Mouse (Mus musculus) ES-E14 (cell line): ENCODE measurements at regions not wholly inside any gene's neighbourhood (a gene's known extent, or its start where the extent isn't known, plus 50 kb on each side); places are given as distances from the start of the nearest gene placed in this dataset.

Source experiments
- HCFC1 ChIP-seq: IDR thresholded peaks from 2 replicates; pipeline ENCODE4 v1.6.1; 2012; ENCODE audit warnings: low read length, inconsistent platforms, borderline replicate concordance; ENCODE audit not compliant: insufficient read depth
- MAFK ChIP-seq: IDR thresholded peaks from 2 replicates; pipeline ENCODE4 v1.6.1; 2014; ENCODE audit warnings: mild to moderate bottlenecking, low read depth, low read length, inconsistent platforms; ENCODE audit not compliant: insufficient read depth
- ZC3H11A ChIP-seq: IDR thresholded peaks from 2 replicates; pipeline ENCODE4 v1.6.1; 2012; ENCODE audit warnings: low read depth, mild to moderate bottlenecking, inconsistent platforms, low read length, borderline replicate concordance

DNA sequence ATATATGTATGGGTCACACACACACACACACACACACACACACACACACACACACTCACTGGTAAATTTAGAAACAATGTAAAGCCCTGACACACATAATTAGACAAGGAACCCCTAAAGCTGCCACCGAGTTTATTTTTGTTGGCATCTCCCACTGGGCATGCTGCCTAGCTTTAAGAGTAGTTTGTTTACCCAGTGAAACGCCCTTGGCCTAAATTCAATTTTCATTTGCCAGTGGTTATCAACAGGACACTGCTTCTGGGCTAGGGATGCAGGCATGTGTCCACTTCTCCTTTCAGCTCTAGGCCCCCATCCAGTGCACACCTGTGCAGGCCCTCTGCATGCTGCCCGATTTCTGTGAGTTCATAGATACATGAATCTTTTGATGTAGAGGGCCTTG is 73.7 kb upstream of the 1110032F04Rik start:
- TF ChIP-seq ZC3H11A = no peak
- TF ChIP-seq MAFK = no peak
- TF ChIP-seq HCFC1 = no peak
